Mouse (Mus musculus): ENCODE data around the gene Nkg7. TPM values are rescaled to one million over a fixed set of nuclear protein-coding genes. Genes with fewer than 3 reads are reported as not detected.

Gene Nkg7
- 0.68 and 0.88 TPM in 2 replicates for polyA plus RNA-seq (2012; rRNA removed)
- 1.7 and 2.3 TPM in 2 replicates for polyA plus RNA-seq (2014; fragmentation: Nextera tagmentation; extraction: Ambion mirVana)

- H3K27ac ChIP-seq (replicated peaks; ENCODE audit: low read depth, low read length), result no peak within 1 kb of the TSS
- ATAC-seq (ENCODE audit: low FRiP score, low read depth) (no peak), DNase-seq (ENCODE audit: low spot score) (no peak)
- TF ChIP-seq POLR2A (IDR thresholded peaks at IDR 0.05; ENCODE audit: borderline replicate concordance, extremely low read depth, insufficient read depth, insufficient read length), result no peak
- H3K4me1 ChIP-seq (ENCODE audit: control insufficient read depth, insufficient read depth, low read length), result no peaks in the 10 kb centered on the region
- H3K4me2 ChIP-seq (replicated peaks; ENCODE audit: low read depth, low read length, severe bottlenecking), result no peak within 1 kb of the TSS
- no peaks in the 10 kb centered on the region for H3K27me3 ChIP-seq (ENCODE audit: control insufficient read depth, insufficient read depth, low read length)
- H3K36me3 ChIP-seq (ENCODE audit: control insufficient read depth, insufficient read depth, low read length), result no peaks in the 10 kb centered on the region
- H3K9me3 ChIP-seq (ENCODE audit: control insufficient read depth, low read length), result no peaks in the 10 kb centered on the region
- H3K4me3 ChIP-seq (replicated peaks; ENCODE audit: low read length), result no peak within 1 kb of the TSS
- WGBS, result 68% methylated on average over 10 of the region's 10 CpGs
- H3K9ac ChIP-seq (ENCODE audit: low read depth, low read length, severe bottlenecking), result no peak within 1 kb of the TSS
Measured at GRCm38 (mm10) chr7:43436341-43437255, at the start of gene Nkg7. Nkg7 (plus strand) TSS chr7:43437073.

DNA sequence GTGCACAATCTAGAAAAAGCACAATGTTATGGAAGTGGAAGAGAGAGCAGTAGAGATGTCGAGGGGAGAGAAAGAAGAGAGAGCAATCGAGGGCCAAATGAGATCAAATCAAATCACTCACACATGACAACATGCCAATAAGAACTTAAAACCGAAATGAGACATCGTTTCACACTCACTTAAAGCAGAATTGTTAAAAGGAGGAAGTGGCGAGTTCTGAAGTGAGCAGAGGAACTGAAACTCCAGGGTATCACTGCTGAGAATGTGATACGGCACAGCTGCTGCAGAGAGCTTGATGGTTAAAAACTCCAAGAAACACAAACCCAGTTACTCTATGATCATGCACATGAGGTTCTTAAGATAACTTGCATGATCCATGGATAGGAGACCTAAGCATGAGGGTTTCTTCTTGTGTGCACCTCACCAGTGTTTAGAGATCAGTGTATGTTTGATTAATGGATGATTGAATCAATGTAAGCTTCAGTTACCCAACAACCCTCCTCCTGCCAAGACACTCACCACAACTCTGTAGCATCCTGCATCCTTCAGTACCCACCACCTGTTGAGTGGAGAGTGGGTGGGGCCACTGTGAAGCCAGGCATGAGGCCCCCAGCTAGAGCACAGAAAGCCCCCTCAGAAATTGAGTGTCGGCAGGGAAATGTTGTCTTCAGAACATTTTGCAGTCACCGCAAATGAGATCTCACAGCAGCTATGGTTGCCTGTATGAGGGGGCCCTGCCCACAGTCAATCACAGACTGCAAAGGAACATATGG lies 44.3 kb upstream of the Nkg7 start:
- no peak for DNase-seq (ENCODE audit: low spot score)
- WGBS, result 71% methylated on average over 8 of the region's 8 CpGs
- H3K9me3 ChIP-seq (ENCODE audit: control insufficient read depth, low read length), result no peaks in the 10 kb centered on the region

DNA sequence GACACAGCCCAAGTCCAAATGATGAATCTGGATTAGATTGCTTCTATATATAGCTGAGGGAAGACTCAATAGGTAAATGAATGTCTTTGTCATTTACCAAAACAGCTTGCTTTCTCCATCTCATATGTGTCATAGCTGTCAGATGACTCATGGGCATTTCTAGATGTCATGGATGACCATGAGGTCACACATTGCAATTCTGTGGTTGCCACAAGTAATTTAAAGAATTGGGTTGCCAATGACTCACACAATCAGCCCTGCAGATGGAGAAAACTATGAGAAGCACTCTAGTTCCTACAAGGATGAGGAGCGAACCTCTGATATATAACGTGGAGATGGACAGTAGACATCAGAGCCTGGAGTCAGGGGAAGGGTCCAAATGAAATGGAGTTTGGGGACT lies 37.4 kb upstream of the Nkg7 start:
- 76% methylated on average over 2 of the region's 2 CpGs for WGBS
- Histone ChIP-seq H3K9me3 (ENCODE audit: control insufficient read depth, low read length) (no peaks in the 10 kb centered on the region), H3K4me1 (ENCODE audit: control insufficient read depth, insufficient read depth, low read length) (no peaks in the 10 kb centered on the region), H3K36me3 (ENCODE audit: control insufficient read depth, insufficient read depth, low read length) (no peaks in the 10 kb centered on the region), H3K27me3 (ENCODE audit: control insufficient read depth, insufficient read depth, low read length) (no peaks in the 10 kb centered on the region), H3K9ac (ENCODE audit: low read depth, low read length, severe bottlenecking) (no peak overlapping the region), H3K27ac (replicated peaks; ENCODE audit: low read depth, low read length) (no peak overlapping the region), H3K4me3 (replicated peaks; ENCODE audit: low read length) (no peak overlapping the region), H3K4me2 (replicated peaks; ENCODE audit: low read depth, low read length, severe bottlenecking) (no peak overlapping the region)
- no peak for DNase-seq (ENCODE audit: low spot score)
- ATAC-seq (ENCODE audit: low FRiP score, low read depth), result no peak
- no peak for TF ChIP-seq POLR2A (IDR thresholded peaks at IDR 0.05; ENCODE audit: borderline replicate concordance, extremely low read depth, insufficient read depth, insufficient read length)

More for the DNA sequence above, 44.3 kb upstream of the Nkg7 start:
- no peak for ATAC-seq (ENCODE audit: low FRiP score, low read depth)
- no peak for TF ChIP-seq POLR2A (IDR thresholded peaks at IDR 0.05; ENCODE audit: borderline replicate concordance, extremely low read depth, insufficient read depth, insufficient read length)
- H3K9ac ChIP-seq (ENCODE audit: low read depth, low read length, severe bottlenecking), result no peak overlapping the region
- H3K27me3 ChIP-seq (ENCODE audit: control insufficient read depth, insufficient read depth, low read length), result no peaks in the 10 kb centered on the region
- no peaks in the 10 kb centered on the region for H3K36me3 ChIP-seq (ENCODE audit: control insufficient read depth, insufficient read depth, low read length)
- H3K4me2 ChIP-seq (replicated peaks; ENCODE audit: low read depth, low read length, severe bottlenecking), result no peak overlapping the region
- H3K4me1 ChIP-seq (ENCODE audit: control insufficient read depth, insufficient read depth, low read length), result no peaks in the 10 kb centered on the region
- no peak overlapping the region for H3K27ac ChIP-seq (replicated peaks; ENCODE audit: low read depth, low read length)
- no peak overlapping the region for H3K4me3 ChIP-seq (replicated peaks; ENCODE audit: low read length)

- no peak overlapping the region for H3K9ac ChIP-seq (ENCODE audit: low read depth, low read length, severe bottlenecking)
- DNase-seq (ENCODE audit: low spot score) (no peak), ATAC-seq (ENCODE audit: low FRiP score, low read depth) (no peak)
- no peak overlapping the region for H3K27ac ChIP-seq (replicated peaks; ENCODE audit: low read depth, low read length)
- no peaks in the 10 kb centered on the region for H3K9me3 ChIP-seq (ENCODE audit: control insufficient read depth, low read length)
- TF ChIP-seq POLR2A (IDR thresholded peaks at IDR 0.05; ENCODE audit: borderline replicate concordance, extremely low read depth, insufficient read depth, insufficient read length), result no peak
- no peaks in the 10 kb centered on the region for H3K36me3 ChIP-seq (ENCODE audit: control insufficient read depth, insufficient read depth, low read length)
- WGBS, result 21% methylated on average over 2 of the region's 2 CpGs
- no peak overlapping the region for H3K4me2 ChIP-seq (replicated peaks; ENCODE audit: low read depth, low read length, severe bottlenecking)
- H3K4me1 ChIP-seq (ENCODE audit: control insufficient read depth, insufficient read depth, low read length), result no peaks in the 10 kb centered on the region
- no peaks in the 10 kb centered on the region for H3K27me3 ChIP-seq (ENCODE audit: control insufficient read depth, insufficient read depth, low read length)
- H3K4me3 ChIP-seq (replicated peaks; ENCODE audit: low read length), result no peak overlapping the region
Measured at GRCm38 (mm10) chr7:43402718-43403117, 34.2 kb upstream of the Nkg7 start.

GRCm38 (mm10) chr7:43407573-43407972 lies 29.3 kb upstream of the Nkg7 start:
- no peaks in the 10 kb centered on the region for H3K4me1 ChIP-seq (ENCODE audit: control insufficient read depth, insufficient read depth, low read length)
- no peak for DNase-seq (ENCODE audit: low spot score)
- no peak overlapping the region for H3K27ac ChIP-seq (replicated peaks; ENCODE audit: low read depth, low read length)
- no peaks in the 10 kb centered on the region for H3K27me3 ChIP-seq (ENCODE audit: control insufficient read depth, insufficient read depth, low read length)
- TF ChIP-seq POLR2A (IDR thresholded peaks at IDR 0.05; ENCODE audit: borderline replicate concordance, extremely low read depth, insufficient read depth, insufficient read length), result no peak
- WGBS, result 85% methylated on average over 3 of the region's 3 CpGs
- H3K9me3 ChIP-seq (ENCODE audit: control insufficient read depth, low read length), result no peaks in the 10 kb centered on the region
- no peaks in the 10 kb centered on the region for H3K36me3 ChIP-seq (ENCODE audit: control insufficient read depth, insufficient read depth, low read length)
- ATAC-seq (ENCODE audit: low FRiP score, low read depth), result no peak
- no peak overlapping the region for H3K4me2 ChIP-seq (replicated peaks; ENCODE audit: low read depth, low read length, severe bottlenecking)
- H3K4me3 ChIP-seq (replicated peaks; ENCODE audit: low read length), result no peak overlapping the region
- H3K9ac ChIP-seq (ENCODE audit: low read depth, low read length, severe bottlenecking), result no peak overlapping the region

Measured in limb, embryonic 14.5 days (tissue).